In genomic region chr12:29702626-29703025, GRCm38 (mm10) we compare ENCODE assay signal across 8 mouse cellular contexts.
DNase-seq lines count a peak whose midpoint lies in the region; ATAC-seq and TF ChIP-seq lines count a peak whose summit lies in the region.
"Had no signal": no experiment of that assay in that cellular context is flagged by ENCODE, and none has a peak within 500 bp of the region (broad histone marks: within the 10 kb centered on the region; RNA-seq: fewer than 3 reads in every experiment).

No protein-coding gene starts in this region.

- H3K9me3 ChIP-seq in lung, embryonic 15.5 days = no peaks in the 10 kb centered on the region
- no peaks in the 10 kb centered on the region for H3K9me3 ChIP-seq in forebrain, embryonic 16.5 days (ENCODE audit: control insufficient read depth, low read length)
- H3K9me3 ChIP-seq in hindbrain, embryonic 11.5 days (ENCODE audit: control insufficient read depth, low read length) = no peaks in the 10 kb centered on the region

- H3K4me2 ChIP-seq in lung, embryonic 15.5 days = no peak overlapping the region
- no peak overlapping the region for H3K4me2 ChIP-seq in forebrain, embryonic 16.5 days (ENCODE audit: low read length)
- H3K4me2 ChIP-seq in hindbrain, embryonic 11.5 days (replicated peaks; ENCODE audit: low read depth, low read length) = no peak overlapping the region

- no peaks in the 10 kb centered on the region for H3K27me3 ChIP-seq in lung, embryonic 15.5 days
- no peaks in the 10 kb centered on the region for H3K27me3 ChIP-seq in forebrain, embryonic 16.5 days (replicated peaks; ENCODE audit: control insufficient read depth, insufficient read depth, low read length)
- H3K27me3 ChIP-seq in hindbrain, embryonic 11.5 days (ENCODE audit: control insufficient read depth, insufficient read depth, low read length) = no peaks in the 10 kb centered on the region

- no peak overlapping the region for H3K9ac ChIP-seq in lung, embryonic 15.5 days
- H3K9ac ChIP-seq in forebrain, embryonic 16.5 days (replicated peaks; ENCODE audit: low read depth, low read length) = peak overlapping the region; percentile 25; the same call in 1 of the 2 replicates
- H3K9ac ChIP-seq in hindbrain, embryonic 11.5 days (ENCODE audit: low read depth, low read length) = no peak overlapping the region

- 19% methylated on average over 4 of the region's 4 CpGs for WGBS in lung, embryonic 15.5 days
- 41% methylated on average over 4 of the region's 4 CpGs for WGBS in lung, adult 2 months
- 3% methylated on average over 4 of the region's 4 CpGs for WGBS in forebrain, embryonic 16.5 days
- 50% methylated on average over 4 of the region's 4 CpGs for WGBS in hindbrain, embryonic 11.5 days

- no peak for TF ChIP-seq POLR2A in lung, adult 2 months (IDR thresholded peaks at IDR 0.05; ENCODE audit: borderline replicate concordance, extremely low read depth, low read depth, low read length)

- H3K36me3 ChIP-seq in lung, embryonic 15.5 days = no peaks in the 10 kb centered on the region
- H3K36me3 ChIP-seq in forebrain, embryonic 16.5 days (ENCODE audit: control insufficient read depth, insufficient read depth) = no peaks in the 10 kb centered on the region
- no peaks in the 10 kb centered on the region for H3K36me3 ChIP-seq in hindbrain, embryonic 11.5 days (ENCODE audit: control insufficient read depth, insufficient read depth, low read length)

- no peak overlapping the region for H3K4me3 ChIP-seq in lung, embryonic 15.5 days
- no peak overlapping the region for H3K4me3 ChIP-seq in lung, adult 2 months (replicated peaks; ENCODE audit: extremely low read depth, low read depth, low read length)
- no peak overlapping the region for H3K4me3 ChIP-seq in forebrain, embryonic 16.5 days (replicated peaks; ENCODE audit: low read length)
- no peak overlapping the region for H3K4me3 ChIP-seq in hindbrain, embryonic 11.5 days (ENCODE audit: low read depth, low read length)

- H3K4me1 ChIP-seq in lung, embryonic 15.5 days = peaks cover 41% of the 10 kb centered on the region
- H3K4me1 ChIP-seq in lung, adult 2 months (ENCODE audit: control insufficient read depth, insufficient read depth, low read length) = no peaks in the 10 kb centered on the region; the same call in 1 of the 2 replicates
- H3K4me1 ChIP-seq in forebrain, embryonic 16.5 days (replicated peaks; ENCODE audit: control insufficient read depth, insufficient read depth, low read length) = peaks cover 53% of the 10 kb centered on the region
- peaks cover 23% of the 10 kb centered on the region for H3K4me1 ChIP-seq in hindbrain, embryonic 11.5 days (replicated peaks; ENCODE audit: control insufficient read depth, insufficient read depth, low read length)

- ATAC-seq in lung, embryonic 15.5 days (ENCODE audit: borderline replicate concordance, extremely low read depth, low FRiP score, low TSS enrichment) = peak; percentile 80; the same call in 1 of the 2 replicates
- no peak for ATAC-seq in forebrain, embryonic 16.5 days
- peak; percentile 43; the same call in 1 of the 2 replicates for ATAC-seq in hindbrain, embryonic 11.5 days (ENCODE audit: low FRiP score)
- ATAC-seq in monocyte, adult 5-6 weeks (replicated peaks; ENCODE audit: insufficient number of reproducible peaks, low FRiP score, low TSS enrichment, poor library complexity, severe bottlenecking) = no peak
- ATAC-seq: Patski had no signal

- no peak for TF ChIP-seq CTCF in lung, adult 2 months (IDR thresholded peaks at IDR 0.05; ENCODE audit: insufficient read depth, low read length)

- no peak overlapping the region for H3K27ac ChIP-seq in lung, embryonic 15.5 days
- H3K27ac ChIP-seq in forebrain, embryonic 16.5 days (ENCODE audit: low read length) = peak overlapping the region; percentile 65
- H3K27ac ChIP-seq in hindbrain, embryonic 11.5 days (ENCODE audit: low read depth, low read length) = peak overlapping the region; percentile 19

- DNase-seq in lung, adult 2 months = no peak
- DNase-seq in hindbrain, embryonic 11.5 days (ENCODE audit: low spot score) = peak; percentile 37
- DNase-seq in lung, postnatal 25 days (ENCODE audit: low spot score) = peak; percentile 24
- peak; percentile 52 for DNase-seq in skeletal muscle tissue, adult 2 months (ENCODE audit: low read depth, low spot score)

Comparison
In these comparisons a context has a peak if more than half of its experiments do, and no peak if none do; other contexts are left out.
1. ATAC-seq: peak in lung, embryonic 15.5 days (single experiment) and hindbrain, embryonic 11.5 days (single experiment); none in forebrain, embryonic 16.5 days (single experiment) and monocyte, adult 5-6 weeks (single experiment).